Mouse (Mus musculus) left cerebral cortex, adult 18-20 months (tissue): ENCODE results near the gene Rac3. TPM values are rescaled to one million over a fixed set of nuclear protein-coding genes. Genes with fewer than 3 reads are reported as not detected.
"Not testable (repeated sequence)": the region's sequence is repeated elsewhere in the genome, so short reads cannot be mapped to it uniquely, and the experiment has no call there.

Experiments
- DNase-seq, 2 experiments: peaks; one replicate each; pipeline ENCODE4 v3.0.0; 2021 to 2022; ENCODE audit warnings: low spot score in 2 of 2, mixed read lengths in 1 of 2
- long read RNA-seq, 2 experiments: library from polyadenylated mRNA; stranded (forward); transcript quantifications; one replicate each; pipeline ENCODE4 v2.0.0; 2021
- total RNA-seq, 2 experiments: library from RNA; stranded (reverse); gene quantifications; 2 replicates each; pipeline ENCODE4 v1.2.3; 2021

The Rac3 gene
- total RNA-seq = 10 to 100 TPM; 28.9 to 38.6 TPM
- long read RNA-seq, experiment 1, transcript Rac3-201 (6 exons, 1,076 nt) = major isoform, 11 of 12 reads
- long read RNA-seq, experiment 1, partial matches to known transcripts = 1 of 12 reads
- long read RNA-seq, experiment 1, other reads (novel, unspliced or antisense) = 0 of 12 reads
- long read RNA-seq, experiment 2, transcript Rac3-201 (6 exons, 1,076 nt) = major isoform, 6 of 6 reads
- long read RNA-seq, experiment 2, partial matches to known transcripts = 0 of 6 reads
- long read RNA-seq, experiment 2, other reads (novel, unspliced or antisense) = 0 of 6 reads

GRCm38 (mm10) chr11:120721124-120722066 is at the start of gene Rac3:
TSS of gene Rac3 (plus strand) at chr11:120721470.
- DNase-seq = peak; percentile 55 to 64

- peak; percentile 91 to 93 for DNase-seq
Observed at GRCm38 (mm10) chr11:120672687-120673593, 48.3 kb upstream of the Rac3 start, which contains the start of gene Aspscr1. TSS of gene Aspscr1 (plus strand) at chr11:120672973.

- no peak for DNase-seq
Observed at GRCm38 (mm10) chr11:120673594-120674122, 47.6 kb upstream of the Rac3 start.

- not testable (repeated sequence) for DNase-seq
Observed at GRCm38 (mm10) chr11:120675875-120676274, 45.4 kb upstream of the Rac3 start.

DNA sequence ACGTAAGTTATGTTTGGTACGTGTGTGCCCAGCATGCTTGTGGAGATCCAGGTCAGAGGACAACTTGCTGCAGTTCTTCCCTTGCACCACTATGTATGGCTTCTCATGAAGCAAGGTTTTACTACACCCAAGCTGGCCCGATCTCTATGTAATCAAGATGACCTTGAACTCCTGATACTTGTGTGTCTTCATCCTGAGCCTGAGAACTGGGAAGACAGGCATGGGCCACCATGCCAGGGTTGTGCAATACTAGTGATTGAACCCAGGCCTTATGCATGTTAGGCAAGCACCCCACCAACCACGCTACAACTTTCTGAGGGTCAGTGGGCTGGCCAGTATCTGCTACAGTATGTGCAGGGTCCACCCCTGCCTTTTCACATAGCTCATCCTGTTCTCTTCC is 44.3 kb upstream of the Rac3 start:
- no peak for DNase-seq

DNA sequence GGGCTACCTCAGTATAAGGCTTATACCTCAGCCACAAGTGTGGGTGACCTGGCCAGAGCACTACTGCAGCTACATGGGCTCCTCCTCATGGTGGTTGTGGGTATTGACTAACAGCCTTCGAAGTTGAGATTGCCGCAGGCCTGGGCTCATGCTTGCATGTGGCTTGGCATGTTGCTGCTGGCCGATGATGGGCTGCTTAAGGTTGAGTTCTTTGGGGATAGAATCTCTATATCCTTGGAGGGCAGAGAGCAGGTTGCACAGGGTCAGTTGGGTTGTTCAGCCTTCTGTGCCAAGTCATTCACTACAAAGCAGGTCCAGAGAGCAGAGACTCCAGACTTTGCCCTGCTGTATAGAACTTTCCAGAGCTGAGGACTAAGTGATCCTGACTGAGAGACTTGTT is 41.4 kb upstream of the Rac3 start:
- DNase-seq = no peak

DNA sequence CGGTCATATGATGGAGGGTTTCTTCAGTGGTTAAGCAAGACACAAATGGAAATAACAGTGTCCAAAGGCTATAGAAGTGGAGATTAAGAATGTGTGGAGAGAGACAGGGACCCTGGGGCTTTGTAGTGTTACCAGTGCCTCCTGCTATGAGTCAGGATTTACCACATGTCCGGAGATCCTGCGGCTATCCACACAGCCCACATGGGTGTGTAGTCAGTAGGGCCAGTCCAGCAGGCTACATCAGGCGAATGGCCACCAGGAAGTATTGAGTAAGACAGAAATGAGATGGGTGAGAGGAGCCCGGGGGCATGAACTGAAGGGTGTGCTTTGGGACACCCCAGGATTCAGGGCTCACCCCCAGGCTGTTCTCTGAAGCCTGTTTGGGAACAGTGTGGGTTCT is 38.6 kb upstream of the Rac3 start:
- DNase-seq = no peak

DNA sequence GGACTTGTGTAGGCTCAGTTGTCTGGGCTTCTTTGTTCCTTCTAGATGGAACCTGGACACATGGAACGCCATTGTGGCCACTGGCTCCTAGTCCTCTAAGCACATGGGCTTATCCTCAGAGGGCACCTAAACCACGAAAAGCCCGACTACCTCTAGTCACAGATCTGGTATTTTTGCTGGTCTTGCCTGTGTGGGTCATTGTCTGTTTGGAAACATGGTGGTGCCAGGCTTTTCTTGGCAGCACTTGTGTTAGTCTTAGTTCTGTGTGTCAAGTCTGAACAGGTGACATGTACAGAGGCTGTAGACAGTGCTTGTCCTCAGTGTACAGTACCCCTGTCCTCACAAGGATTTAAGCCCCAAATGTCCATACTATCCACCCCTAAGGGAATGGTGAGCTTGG is 37.7 kb upstream of the Rac3 start:
- DNase-seq = no peak

- no peak for DNase-seq
Observed at GRCm38 (mm10) chr11:120684086-120684485, 37.2 kb upstream of the Rac3 start.

GRCm38 (mm10) chr11:120684660-120685059 is 36.6 kb upstream of the Rac3 start:
- no peak for DNase-seq

- DNase-seq = no peak
Observed at GRCm38 (mm10) chr11:120686650-120687272, 34.5 kb upstream of the Rac3 start.

GRCm38 (mm10) chr11:120689365-120689764 is 31.9 kb upstream of the Rac3 start:
- no peak for DNase-seq

GRCm38 (mm10) chr11:120692471-120693011 is 28.7 kb upstream of the Rac3 start:
- DNase-seq = no peak

GRCm38 (mm10) chr11:120693461-120693860 is 27.8 kb upstream of the Rac3 start:
- no peak for DNase-seq

GRCm38 (mm10) chr11:120695184-120695583 is 26.1 kb upstream of the Rac3 start:
- no peak for DNase-seq

DNA sequence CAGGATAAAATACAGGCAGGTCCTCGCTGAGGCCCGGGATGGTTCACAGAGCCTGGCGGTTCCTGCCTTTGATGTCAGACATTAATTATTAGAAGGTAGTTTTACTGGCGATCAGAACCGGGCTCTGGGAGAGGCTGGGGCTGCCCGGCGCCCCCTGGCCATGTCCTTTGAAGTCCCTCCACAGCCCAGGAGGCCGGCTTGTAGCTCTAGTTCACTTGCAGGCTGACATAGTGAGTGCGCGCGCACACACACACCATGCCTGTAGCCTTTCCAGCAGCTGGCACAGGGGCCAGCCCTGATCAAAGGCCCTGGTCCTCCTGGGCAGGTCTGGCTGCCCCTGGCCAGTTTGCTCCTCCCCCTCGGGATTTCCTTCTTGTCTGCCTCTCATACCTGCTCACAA is 25.6 kb upstream of the Rac3 start:
- DNase-seq = no peak

DNA sequence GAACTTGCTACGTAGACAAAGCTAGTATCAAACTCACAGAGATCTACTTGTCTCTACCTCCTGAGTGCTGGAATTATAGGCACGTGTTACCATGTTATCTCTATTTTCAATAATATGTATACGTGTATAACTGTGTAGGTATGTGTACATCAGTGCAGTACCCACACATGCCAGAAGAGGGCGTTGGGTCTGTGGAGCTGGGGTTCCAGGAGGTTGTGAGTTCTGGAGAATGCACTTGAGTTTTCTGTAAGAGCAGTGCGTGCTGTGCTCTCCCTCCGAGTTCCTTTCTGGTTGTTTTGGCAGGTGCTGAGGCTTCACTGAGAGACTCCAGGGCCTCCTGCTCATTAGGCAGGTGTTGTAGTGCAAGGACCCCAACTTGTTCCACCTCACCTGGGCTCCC is 24.7 kb upstream of the Rac3 start:
- DNase-seq = no peak

GRCm38 (mm10) chr11:120697741-120698140 is 23.5 kb upstream of the Rac3 start:
- DNase-seq = no peak

DNA sequence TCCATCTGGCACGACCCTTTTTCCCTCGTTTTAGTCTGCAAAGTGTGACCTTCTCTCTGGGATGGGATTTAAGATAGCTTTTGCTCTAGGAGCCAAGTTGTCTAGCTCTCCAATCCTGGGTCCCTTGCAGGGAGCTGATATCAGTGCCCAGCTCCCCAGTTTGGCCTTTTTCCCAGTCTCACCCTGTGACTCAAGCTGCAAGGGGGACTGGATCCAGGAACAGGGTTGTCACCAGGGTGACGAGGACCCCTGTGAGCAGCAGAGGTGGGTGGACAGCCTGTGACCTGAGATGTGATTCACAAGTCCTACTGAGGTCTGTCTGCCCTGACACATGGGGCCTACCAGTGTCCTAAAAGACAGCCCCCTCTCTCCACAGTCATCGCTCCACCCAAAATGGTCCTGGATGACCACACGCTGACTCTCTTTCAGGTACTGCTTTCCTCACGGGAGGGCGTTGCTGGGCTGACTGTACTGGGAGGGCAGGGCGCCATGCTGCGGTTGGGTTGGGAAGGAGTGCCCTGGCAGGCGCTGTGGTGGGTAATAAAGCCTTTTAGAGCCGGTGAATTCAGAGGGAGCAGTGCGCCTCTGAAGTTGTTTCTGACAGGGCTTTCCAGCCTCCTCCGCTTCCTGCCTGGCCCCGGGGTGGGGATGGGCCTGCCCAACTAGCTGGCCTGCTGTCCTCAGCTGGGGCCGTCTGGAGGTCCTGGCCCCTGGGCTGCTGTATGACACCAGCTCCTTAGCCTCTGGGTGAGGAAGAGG is 17.4 kb upstream of the Rac3 start:
- DNase-seq = no peak
